In the genomic region with DNA sequence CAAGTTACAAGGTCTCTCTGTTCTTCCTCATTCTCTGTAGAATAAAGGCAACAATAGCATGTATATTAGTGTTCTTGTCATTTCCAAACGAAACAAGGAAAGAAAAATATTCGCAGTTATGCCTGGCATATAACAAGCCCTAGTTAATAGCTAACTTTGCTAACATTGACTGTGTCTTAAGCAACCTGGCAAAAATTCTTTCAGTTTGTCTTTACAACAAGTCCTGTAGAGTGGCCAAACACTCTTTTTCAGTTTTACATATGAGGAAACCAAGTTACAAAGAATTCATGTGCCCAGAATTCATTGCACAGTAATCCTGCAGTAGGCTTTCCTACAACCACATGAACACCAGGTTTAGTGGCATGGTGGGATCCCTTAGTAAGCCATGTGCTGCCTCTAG, we compare ENCODE assay signal across 29 mouse cellular contexts.
"Had no signal": no experiment of that assay in that cellular context is flagged by ENCODE, and none has a peak within 500 bp of the region (broad histone marks: within the 10 kb centered on the region; RNA-seq: fewer than 3 reads in every experiment).

No protein-coding gene starts in this region.

- ATAC-seq: liver, embryonic 12.5 days; liver, postnatal 0 days; midbrain, embryonic 13.5 days; midbrain, embryonic 15.5 days; midbrain, embryonic 16.5 days had no signal

- DNase-seq: layer of hippocampus, postnatal 36 days; left cerebral cortex, postnatal 4 days; liver; liver, embryonic 13.5 days; liver, postnatal 0 days; lung, adult 18-20 months; lung, embryonic 14.5 days; lung, postnatal 10 days; midbrain, embryonic 14.5 days had no signal

- H3K9ac ChIP-seq: limb, embryonic 12.5 days; limb, embryonic 13.5 days; limb, embryonic 15.5 days; liver, embryonic 12.5 days; liver, embryonic 13.5 days; liver, embryonic 14.5 days; liver, embryonic 15.5 days; liver, postnatal 0 days; lung, embryonic 14.5 days; lung, embryonic 15.5 days; midbrain, embryonic 12.5 days; midbrain, embryonic 13.5 days; midbrain, embryonic 15.5 days; neural tube, embryonic 12.5 days; neural tube, embryonic 13.5 days had no signal

- H3K4me3 ChIP-seq: left cerebral cortex, adult 2 months; limb, embryonic 10.5 days; limb, embryonic 12.5 days; limb, embryonic 13.5 days; limb, embryonic 15.5 days; liver, embryonic 12.5 days; liver, embryonic 13.5 days; liver, embryonic 15.5 days; lung, embryonic 15.5 days; megakaryocyte, embryonic 14.5 days; midbrain, embryonic 10.5 days; midbrain, embryonic 12.5 days; midbrain, embryonic 13.5 days; midbrain, embryonic 15.5 days; myocyte; neural tube, embryonic 12.5 days; neural tube, embryonic 13.5 days had no signal

- H3K4me2 ChIP-seq: limb, embryonic 12.5 days; limb, embryonic 13.5 days; limb, embryonic 15.5 days; liver, embryonic 12.5 days; liver, embryonic 13.5 days; liver, embryonic 15.5 days; lung, embryonic 14.5 days; lung, embryonic 15.5 days; midbrain, embryonic 11.5 days; midbrain, embryonic 12.5 days; midbrain, embryonic 13.5 days; midbrain, embryonic 15.5 days; neural tube, embryonic 12.5 days; neural tube, embryonic 13.5 days had no signal

- H3K27ac ChIP-seq: left cerebral cortex, adult 2 months; limb, embryonic 10.5 days; limb, embryonic 12.5 days; limb, embryonic 13.5 days; limb, embryonic 15.5 days; liver, embryonic 12.5 days; liver, embryonic 13.5 days; liver, embryonic 14.5 days; liver, embryonic 15.5 days; lung, embryonic 15.5 days; macrophage; midbrain, embryonic 10.5 days; midbrain, embryonic 12.5 days; midbrain, embryonic 13.5 days; midbrain, embryonic 15.5 days; neural tube, embryonic 12.5 days; neural tube, embryonic 13.5 days had no signal

- H3K36me3 ChIP-seq: limb, embryonic 10.5 days; limb, embryonic 12.5 days; limb, embryonic 13.5 days; limb, embryonic 15.5 days; liver, embryonic 12.5 days; liver, embryonic 13.5 days; liver, embryonic 15.5 days; lung, embryonic 15.5 days; midbrain, embryonic 10.5 days; midbrain, embryonic 12.5 days; midbrain, embryonic 13.5 days; midbrain, embryonic 15.5 days; neural tube, embryonic 12.5 days; neural tube, embryonic 13.5 days had no signal

- H3K4me1 ChIP-seq: limb, embryonic 12.5 days; limb, embryonic 13.5 days; liver, embryonic 12.5 days; liver, embryonic 13.5 days; liver, embryonic 15.5 days; megakaryocyte, embryonic 14.5 days; neural tube, embryonic 12.5 days had no signal

- H3K9me3 ChIP-seq: limb, embryonic 10.5 days; limb, embryonic 12.5 days; limb, embryonic 13.5 days; limb, embryonic 15.5 days; liver, embryonic 12.5 days; liver, embryonic 13.5 days; liver, embryonic 15.5 days; lung, embryonic 15.5 days; midbrain, embryonic 10.5 days; midbrain, embryonic 12.5 days; midbrain, embryonic 13.5 days; midbrain, embryonic 15.5 days; neural tube, embryonic 12.5 days; neural tube, embryonic 13.5 days had no signal

- H3K27me3 ChIP-seq: limb, embryonic 12.5 days; limb, embryonic 13.5 days; limb, embryonic 15.5 days; liver, embryonic 12.5 days; liver, embryonic 13.5 days; liver, embryonic 15.5 days; lung, embryonic 15.5 days; megakaryocyte, embryonic 14.5 days; midbrain, embryonic 12.5 days; midbrain, embryonic 13.5 days; midbrain, embryonic 15.5 days; neural tube, embryonic 12.5 days; neural tube, embryonic 13.5 days had no signal
